Mouse (Mus musculus): Measurements from ENCODE around the gene Adgra3. TPM values are rescaled to one million over a fixed set of nuclear protein-coding genes. Genes with fewer than 3 reads are reported as not detected.
A peak's percentile ranks its signal among the peaks of the same experiment; 100 is the strongest.

Adgra3 gene
- polyA plus RNA-seq, 1 experiment = 10.6 TPM

- no peak overlapping the region for H3K4me3 ChIP-seq (replicated peaks; ENCODE audit: insufficient read depth, low read depth, low read length)
- no peak for DNase-seq
- no peak overlapping the region for H3K27ac ChIP-seq (ENCODE audit: insufficient read depth, low read length)
- TF ChIP-seq POLR2A (IDR thresholded peaks at IDR 0.05; ENCODE audit: borderline replicate concordance, insufficient read depth, low read length) = no peak
- no peak for TF ChIP-seq CTCF (IDR thresholded peaks at IDR 0.05; ENCODE audit: borderline replicate concordance, insufficient read depth, low read depth, low read length)
- 82% methylated on average over 21 of the region's 21 CpGs for WGBS
- H3K27me3 ChIP-seq (ENCODE audit: control insufficient read depth, insufficient read depth, low read length) = no peaks in the 10 kb centered on the region
- peaks cover 3% of the 10 kb centered on the region; the same call in 1 of the 2 replicates for H3K4me1 ChIP-seq (ENCODE audit: control insufficient read depth, insufficient read depth, low read length)
Observed at GRCm38 (mm10) chr5:50050668-50051425, 8.0 kb downstream of the Adgra3 start.

- DNase-seq = no peak
- no peak for TF ChIP-seq CTCF (IDR thresholded peaks at IDR 0.05; ENCODE audit: borderline replicate concordance, insufficient read depth, low read depth, low read length)
- no peak for TF ChIP-seq POLR2A (IDR thresholded peaks at IDR 0.05; ENCODE audit: borderline replicate concordance, insufficient read depth, low read length)
- Histone ChIP-seq H3K27me3 (ENCODE audit: control insufficient read depth, insufficient read depth, low read length) (no peaks in the 10 kb centered on the region), H3K27ac (ENCODE audit: insufficient read depth, low read length) (no peak overlapping the region), H3K4me1 (ENCODE audit: control insufficient read depth, insufficient read depth, low read length) (peaks cover 3% of the 10 kb centered on the region; the same call in 1 of the 2 replicates), H3K4me3 (replicated peaks; ENCODE audit: insufficient read depth, low read depth, low read length) (no peak overlapping the region)
- WGBS = 84% methylated on average over 3 of the region's 3 CpGs
Observed at GRCm38 (mm10) chr5:50050037-50050436, 8.8 kb downstream of the Adgra3 start.

GRCm38 (mm10) chr5:50049506-50049905 is 9.3 kb downstream of the Adgra3 start:
- no peak overlapping the region for H3K27ac ChIP-seq (ENCODE audit: insufficient read depth, low read length)
- WGBS = 41% methylated on average over 8 of the region's 8 CpGs
- TF ChIP-seq POLR2A (IDR thresholded peaks at IDR 0.05; ENCODE audit: borderline replicate concordance, insufficient read depth, low read length) (no peak), CTCF (IDR thresholded peaks at IDR 0.05; ENCODE audit: borderline replicate concordance, insufficient read depth, low read depth, low read length) (no peak)
- no peak overlapping the region for H3K4me3 ChIP-seq (replicated peaks; ENCODE audit: insufficient read depth, low read depth, low read length)
- DNase-seq = no peak
- H3K4me1 ChIP-seq (ENCODE audit: control insufficient read depth, insufficient read depth, low read length) = peaks cover 3% of the 10 kb centered on the region; the same call in 1 of the 2 replicates
- H3K27me3 ChIP-seq (ENCODE audit: control insufficient read depth, insufficient read depth, low read length) = no peaks in the 10 kb centered on the region

GRCm38 (mm10) chr5:50048960-50049359 is 9.8 kb downstream of the Adgra3 start:
- DNase-seq = peak; percentile 53 to 74
- 27% methylated on average over 7 of the region's 7 CpGs for WGBS
- Histone ChIP-seq H3K27ac (ENCODE audit: insufficient read depth, low read length) (no peak overlapping the region), H3K27me3 (ENCODE audit: control insufficient read depth, insufficient read depth, low read length) (no peaks in the 10 kb centered on the region), H3K4me3 (replicated peaks; ENCODE audit: insufficient read depth, low read depth, low read length) (no peak overlapping the region), H3K4me1 (ENCODE audit: control insufficient read depth, insufficient read depth, low read length) (peaks cover 3% of the 10 kb centered on the region; the same call in 1 of the 2 replicates)
- TF ChIP-seq POLR2A (IDR thresholded peaks at IDR 0.05; ENCODE audit: borderline replicate concordance, insufficient read depth, low read length) (no peak), CTCF (IDR thresholded peaks at IDR 0.05; ENCODE audit: borderline replicate concordance, insufficient read depth, low read depth, low read length) (no peak)

GRCm38 (mm10) chr5:50048271-50048851 is 10.4 kb downstream of the Adgra3 start:
- Histone ChIP-seq H3K27me3 (ENCODE audit: control insufficient read depth, insufficient read depth, low read length) (no peaks in the 10 kb centered on the region), H3K27ac (ENCODE audit: insufficient read depth, low read length) (no peak overlapping the region), H3K4me3 (replicated peaks; ENCODE audit: insufficient read depth, low read depth, low read length) (no peak overlapping the region), H3K4me1 (ENCODE audit: control insufficient read depth, insufficient read depth, low read length) (peaks cover 3% of the 10 kb centered on the region; the same call in 1 of the 2 replicates)
- DNase-seq = no peak
- TF ChIP-seq CTCF (IDR thresholded peaks at IDR 0.05; ENCODE audit: borderline replicate concordance, insufficient read depth, low read depth, low read length) (no peak), POLR2A (IDR thresholded peaks at IDR 0.05; ENCODE audit: borderline replicate concordance, insufficient read depth, low read length) (no peak)
- WGBS = 77% methylated on average over 5 of the region's 5 CpGs

- Histone ChIP-seq H3K4me3 (replicated peaks; ENCODE audit: insufficient read depth, low read depth, low read length) (no peak overlapping the region), H3K27me3 (ENCODE audit: control insufficient read depth, insufficient read depth, low read length) (no peaks in the 10 kb centered on the region), H3K27ac (ENCODE audit: insufficient read depth, low read length) (no peak overlapping the region), H3K4me1 (ENCODE audit: control insufficient read depth, insufficient read depth, low read length) (peaks cover 3% of the 10 kb centered on the region; the same call in 1 of the 2 replicates)
- no peak for DNase-seq
- WGBS = 40% methylated on average over 6 of the region's 6 CpGs
- TF ChIP-seq POLR2A (IDR thresholded peaks at IDR 0.05; ENCODE audit: borderline replicate concordance, insufficient read depth, low read length) (no peak), CTCF (IDR thresholded peaks at IDR 0.05; ENCODE audit: borderline replicate concordance, insufficient read depth, low read depth, low read length) (no peak)
Observed at GRCm38 (mm10) chr5:50045180-50045579, 13.6 kb downstream of the Adgra3 start.

GRCm38 (mm10) chr5:50043677-50044076 is 15.1 kb downstream of the Adgra3 start:
- WGBS = 80% methylated on average over 4 of the region's 4 CpGs

More at GRCm38 (mm10) chr5:50043677-50044076, 15.1 kb downstream of the Adgra3 start:
- Histone ChIP-seq H3K4me1 (ENCODE audit: control insufficient read depth, insufficient read depth, low read length) (no peaks in the 10 kb centered on the region), H3K27me3 (ENCODE audit: control insufficient read depth, insufficient read depth, low read length) (no peaks in the 10 kb centered on the region), H3K4me3 (replicated peaks; ENCODE audit: insufficient read depth, low read depth, low read length) (no peak overlapping the region), H3K27ac (ENCODE audit: insufficient read depth, low read length) (no peak overlapping the region)
- no peak for DNase-seq
- TF ChIP-seq POLR2A (IDR thresholded peaks at IDR 0.05; ENCODE audit: borderline replicate concordance, insufficient read depth, low read length) = no peak
- TF ChIP-seq CTCF (IDR thresholded peaks at IDR 0.05; ENCODE audit: borderline replicate concordance, insufficient read depth, low read depth, low read length) = no peak

All from cerebellum, adult 2 months (tissue).